Mouse (Mus musculus) heart, embryonic 11.5 days (tissue): Measurements from ENCODE around the gene Col8a1. TPM values are rescaled to one million over a fixed set of nuclear protein-coding genes. Genes with fewer than 3 reads are reported as not detected.
A peak's percentile ranks its signal among the peaks of the same experiment; 100 is the strongest.

Experiments used
- ATAC-seq: fragments of 200-750 bp; cut with Nextera tagmentation; replicated peaks from 2 replicates; pipeline ENCODE4 v1.8.0; 2017; ENCODE audit warnings: moderate library complexity; ENCODE audit not compliant: insufficient number of reproducible peaks, low FRiP score, low TSS enrichment
- H3K27ac ChIP-seq: fragments of 300-500 bp; sonication (generic); 2 replicates; pipeline ENCODE4 v1.5.1; 2014; ENCODE audit warnings: mild to moderate bottlenecking, low read depth, low read length
- H3K27me3 ChIP-seq: fragments of 300-500 bp; sonication (generic); 2 replicates; pipeline ENCODE4 v1.6.1; 2014; ENCODE audit warnings: mild to moderate bottlenecking, low read length, mixed read lengths; ENCODE audit not compliant: control insufficient read depth, insufficient read depth
- H3K36me3 ChIP-seq: fragments of 300-500 bp; sonication (generic); 2 replicates; pipeline ENCODE4 v1.6.1; 2014; ENCODE audit warnings: mild to moderate bottlenecking, low read length, moderate library complexity, mixed read lengths; ENCODE audit not compliant: control insufficient read depth, insufficient read depth
- H3K4me1 ChIP-seq: fragments of 300-500 bp; sonication (generic); 2 replicates; pipeline ENCODE4 v1.6.1; 2014; ENCODE audit warnings: low read length; ENCODE audit not compliant: control insufficient read depth, insufficient read depth
- H3K4me2 ChIP-seq: fragments of 300-500 bp; sonication (generic); 2 replicates; pipeline ENCODE4 v1.6.1; 2014; ENCODE audit warnings: mild to moderate bottlenecking, moderate library complexity
- H3K4me3 ChIP-seq: fragments of 300-500 bp; sonication (generic); 2 replicates; pipeline ENCODE4 v1.5.1; 2014; ENCODE audit warnings: low read depth, low read length
- H3K9ac ChIP-seq: fragments of 300-500 bp; sonication (generic); 2 replicates; pipeline ENCODE4 v1.6.1; 2014; ENCODE audit warnings: mild to moderate bottlenecking, low read depth, low read length, moderate library complexity
- H3K9me3 ChIP-seq: fragments of 300-500 bp; sonication (generic); replicated peaks from 2 replicates; pipeline ENCODE4 v1.6.1; 2016; ENCODE audit warnings: low read length; ENCODE audit not compliant: control insufficient read depth
- WGBS: fragments of 180-500 bp; shearing (Covaris S2); extraction: QIAGEN DNeasy Blood & Tissue Kit; methylation state at CpG from one replicate; pipeline ENCODE4 v1.1.7; 2014; ENCODE audit not compliant: insufficient replicate concordance; 5-methylcytosine and 5-hydroxymethylcytosine counted together
- polyA plus RNA-seq: library from polyadenylated mRNA; unstranded; fragments of >200 nt; fragmentation: Nextera tagmentation; extraction: Ambion mirVana; gene quantifications from 2 replicates; pipeline ENCODE4 v1.2.1, GENCODE M21; 2014

Col8a1 gene
- 1.7 and 1.8 TPM in 2 replicates for polyA plus RNA-seq

- Histone ChIP-seq H3K4me2 (peak within 1 kb of the TSS; percentile 87), H3K4me1 (peaks cover 3% of the 10 kb centered on the region; the same call in 1 of the 2 replicates), H3K4me3 (peak within 1 kb of the TSS; percentile 52), H3K27me3 (no peaks in the 10 kb centered on the region), H3K27ac (no peak within 1 kb of the TSS), H3K9ac (peak within 1 kb of the TSS; percentile 46; the same call in 1 of the 2 replicates), H3K36me3 (no peaks in the 10 kb centered on the region), H3K9me3 (no peaks in the 10 kb centered on the region)
- WGBS = 2% methylated on average over 19 of the region's 19 CpGs
- ATAC-seq = no peak
Observed at GRCm38 (mm10) chr16:57754526-57755125, at the start of gene Col8a1. Gene Col8a1 (minus strand): TSS chr16:57754737.

DNA sequence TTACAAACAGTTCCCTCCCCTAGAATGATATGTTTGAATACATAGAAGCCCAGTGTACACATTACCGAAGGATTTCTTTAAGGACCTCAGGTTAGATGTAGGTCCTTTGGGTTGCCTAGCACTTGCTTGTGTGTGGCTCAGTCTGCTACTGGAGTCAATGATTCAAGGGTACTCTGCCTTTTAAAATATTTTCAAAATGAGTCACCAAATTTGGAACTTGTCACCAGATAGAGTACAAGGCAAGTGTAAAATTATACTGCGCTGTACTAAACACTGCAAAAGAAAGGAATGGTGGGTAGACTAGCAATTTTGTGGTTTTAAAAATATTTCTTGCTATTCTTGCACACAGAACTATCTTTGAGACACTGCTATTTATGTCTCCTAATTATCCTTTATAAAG, 47.3 kb upstream of the Col8a1 start:
- 93% methylated on average over 2 of the region's 2 CpGs for WGBS
- no peak overlapping the region for H3K4me3 ChIP-seq
- H3K36me3 ChIP-seq = no peaks in the 10 kb centered on the region
- H3K4me2 ChIP-seq = no peak overlapping the region
- no peaks in the 10 kb centered on the region for H3K4me1 ChIP-seq
- no peak overlapping the region for H3K9ac ChIP-seq
- H3K9me3 ChIP-seq = no peaks in the 10 kb centered on the region
- no peaks in the 10 kb centered on the region for H3K27me3 ChIP-seq
- no peak overlapping the region for H3K27ac ChIP-seq
- no peak for ATAC-seq

DNA sequence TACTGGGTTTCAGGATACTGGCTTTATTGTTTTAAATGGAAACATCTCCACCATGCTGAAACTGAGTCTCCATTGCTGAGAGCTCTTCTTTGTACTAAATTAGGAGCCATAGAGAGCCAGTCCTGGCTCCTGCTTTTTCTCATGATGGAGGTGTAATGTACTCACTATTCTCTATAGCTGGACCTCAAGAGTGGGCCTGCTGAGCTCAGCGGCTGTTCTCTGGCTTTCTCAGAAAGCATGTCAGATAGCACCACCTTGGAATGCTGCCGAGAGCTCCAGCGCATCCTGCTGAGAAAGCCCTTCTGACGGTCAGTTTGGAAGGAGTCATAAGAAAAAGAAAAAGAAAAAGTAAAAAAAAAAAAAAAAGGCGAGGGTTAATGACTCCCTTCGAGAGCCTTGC, 41.8 kb upstream of the Col8a1 start:
- ATAC-seq = no peak

DNA sequence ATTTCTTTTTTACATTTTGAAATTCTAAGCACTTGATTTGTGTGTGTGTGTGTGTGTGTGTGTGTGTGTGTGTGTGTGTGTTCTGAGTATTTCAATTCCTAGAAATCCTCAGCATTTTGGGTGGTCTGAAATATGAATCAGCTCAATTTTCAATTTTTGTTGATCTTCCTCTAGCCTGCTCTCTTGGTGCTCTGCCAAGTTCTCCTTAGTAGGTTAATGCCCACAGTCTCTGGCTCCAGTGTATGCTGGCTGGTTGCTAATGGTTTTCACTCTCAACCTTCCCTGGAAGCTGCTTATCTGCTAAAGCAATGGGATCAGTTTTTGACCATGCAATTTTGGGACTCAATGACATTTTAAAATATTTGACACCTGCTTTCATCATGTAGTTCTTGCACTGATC, 24.5 kb upstream of the Col8a1 start:
- no peak for ATAC-seq
- no peak overlapping the region for H3K9ac ChIP-seq
- no peak overlapping the region for H3K4me3 ChIP-seq
- H3K27ac ChIP-seq = no peak overlapping the region
- no peaks in the 10 kb centered on the region for H3K27me3 ChIP-seq
- H3K36me3 ChIP-seq = no peaks in the 10 kb centered on the region
- H3K4me1 ChIP-seq = no peaks in the 10 kb centered on the region
- H3K9me3 ChIP-seq = no peaks in the 10 kb centered on the region
- no peak overlapping the region for H3K4me2 ChIP-seq

More for the DNA sequence above, 41.8 kb upstream of the Col8a1 start:
- H3K27ac ChIP-seq = no peak overlapping the region
- H3K4me2 ChIP-seq = no peak overlapping the region
- H3K4me1 ChIP-seq = no peaks in the 10 kb centered on the region
- 46% methylated on average over 6 of the region's 6 CpGs for WGBS
- H3K27me3 ChIP-seq = no peaks in the 10 kb centered on the region
- H3K36me3 ChIP-seq = no peaks in the 10 kb centered on the region
- no peak overlapping the region for H3K9ac ChIP-seq
- no peaks in the 10 kb centered on the region for H3K9me3 ChIP-seq
- no peak overlapping the region for H3K4me3 ChIP-seq

GRCm38 (mm10) chr16:57765615-57766014, 11.1 kb upstream of the Col8a1 start:
- no peaks in the 10 kb centered on the region for H3K36me3 ChIP-seq
- H3K27me3 ChIP-seq = no peaks in the 10 kb centered on the region
- H3K27ac ChIP-seq = no peak overlapping the region
- H3K9ac ChIP-seq = no peak overlapping the region
- no peak for ATAC-seq
- no peak overlapping the region for H3K4me3 ChIP-seq
- WGBS = 83% methylated on average over 3 of the region's 3 CpGs
- H3K4me1 ChIP-seq = no peaks in the 10 kb centered on the region
- no peaks in the 10 kb centered on the region for H3K9me3 ChIP-seq
- no peak overlapping the region for H3K4me2 ChIP-seq

GRCm38 (mm10) chr16:57759862-57760261, 5.3 kb upstream of the Col8a1 start:
- Histone ChIP-seq H3K4me3 (no peak overlapping the region), H3K36me3 (no peaks in the 10 kb centered on the region), H3K9ac (no peak overlapping the region), H3K9me3 (no peaks in the 10 kb centered on the region), H3K4me1 (no peaks in the 10 kb centered on the region), H3K4me2 (no peak overlapping the region), H3K27me3 (no peaks in the 10 kb centered on the region), H3K27ac (no peak overlapping the region)
- ATAC-seq = no peak
- 68% methylated on average over 2 of the region's 2 CpGs for WGBS

- H3K4me2 ChIP-seq = no peak overlapping the region; the same call in 1 of the 2 replicates
- no peak for ATAC-seq
- 53% methylated on average over 5 of the region's 5 CpGs for WGBS
Observed at GRCm38 (mm10) chr16:57755708-57756107, 1.2 kb upstream of the Col8a1 start.

GRCm38 (mm10) chr16:57755241-57755640, 704 bp upstream of the Col8a1 start:
- H3K36me3 ChIP-seq = no peaks in the 10 kb centered on the region
- H3K4me1 ChIP-seq = peaks cover 3% of the 10 kb centered on the region; the same call in 1 of the 2 replicates
- H3K4me3 ChIP-seq = peak overlapping the region; percentile 52
- peak overlapping the region; percentile 46; the same call in 1 of the 2 replicates for H3K9ac ChIP-seq
- H3K27ac ChIP-seq = no peak overlapping the region
- peak overlapping the region; percentile 87 for H3K4me2 ChIP-seq
- 22% methylated on average over 12 of the region's 12 CpGs for WGBS
- H3K9me3 ChIP-seq = no peaks in the 10 kb centered on the region
- no peak for ATAC-seq
- no peaks in the 10 kb centered on the region for H3K27me3 ChIP-seq

More at GRCm38 (mm10) chr16:57755708-57756107, 1.2 kb upstream of the Col8a1 start:
- Histone ChIP-seq H3K36me3 (no peaks in the 10 kb centered on the region), H3K4me1 (peaks cover 3% of the 10 kb centered on the region; the same call in 1 of the 2 replicates), H3K9me3 (no peaks in the 10 kb centered on the region), H3K4me3 (no peak overlapping the region), H3K9ac (no peak overlapping the region), H3K27ac (no peak overlapping the region), H3K27me3 (no peaks in the 10 kb centered on the region)
